Mouse (Mus musculus) myocyte (in vitro differentiated cells): Measurements from ENCODE around the gene Zfp987.
"Not testable (repeated sequence)": the region's sequence is repeated elsewhere in the genome, so short reads cannot be mapped to it uniquely, and the experiment has no call there.

ENCODE experiments used
- POLR2A ChIP-seq: IDR thresholded peaks from one replicate; pipeline ENCODE4 v1.6.1; 2011; ENCODE audit warnings: low read depth, mild to moderate bottlenecking, control low read depth, moderate library complexity; ENCODE audit not compliant: insufficient read length
- USF1 ChIP-seq: IDR thresholded peaks from one replicate; pipeline ENCODE4 v1.6.1; 2011; ENCODE audit warnings: low read depth, mild to moderate bottlenecking, control low read depth, moderate library complexity

GRCm38 (mm10) chr4:146167202-146167832, 70.2 kb downstream of the Zfp987 start:
- TF ChIP-seq USF1, POLR2A: not testable (repeated sequence)
